Comparison of ENCODE assay signal across 29 mouse cellular contexts in genomic region chr11:32902923-32903322, GRCm38 (mm10).
DNase-seq lines count a peak whose midpoint lies in the region; ATAC-seq lines count a peak whose summit lies in the region.
"Had no signal": no experiment of that assay in that cellular context is flagged by ENCODE, and none has a peak within 500 bp of the region (broad histone marks: within the 10 kb centered on the region; RNA-seq: fewer than 3 reads in every experiment).

No protein-coding gene starts in this region.

- peak; percentile 41; the same call in 1 of the 2 replicates for ATAC-seq in hindbrain, embryonic 16.5 days
- no peak for ATAC-seq in hindbrain, embryonic 12.5 days (ENCODE audit: low FRiP score)
- no peak for ATAC-seq in limb, embryonic 11.5 days (ENCODE audit: insufficient number of reproducible peaks, low FRiP score, low TSS enrichment, low read depth)
- no peak for ATAC-seq in megakaryocyte progenitor cell, adult 5-6 weeks (replicated peaks; ENCODE audit: poor library complexity)
- ATAC-seq: activated CD4-positive, CD25-positive, alpha-beta regulatory T cell, adult 4 months; forebrain, embryonic 13.5 days; intestine, embryonic 16.5 days had no signal

- WGBS in hindbrain, embryonic 16.5 days = 54% methylated on average over 8 of the region's 10 CpGs
- 68% methylated on average over 10 of the region's 10 CpGs for WGBS in hindbrain, embryonic 12.5 days
- WGBS in limb, embryonic 11.5 days = 31% methylated on average over 8 of the region's 10 CpGs

- DNase-seq in cerebellum, postnatal 10 days = peak; percentile 14 to 23
- no peak for DNase-seq in cerebellum, adult 9-11 months
- peak; percentile 67 for DNase-seq in limb, embryonic 11.5 days (ENCODE audit: low spot score)
- peak; percentile 40 for DNase-seq in neural tube, embryonic 10.5 days (ENCODE audit: extremely low spot score, low spot score)
- DNase-seq in left cerebral cortex, postnatal 14 days (ENCODE audit: low spot score in 2 of 2) = no peak
- DNase-seq: adrenal gland, adult 2 months; cerebellum, adult 8-10 months; gastrocnemius, postnatal 14 days; heart, adult 11 months; kidney, adult 8-10 months; kidney, postnatal 10 days; liver; retina, postnatal 1 day; right cerebral cortex, postnatal 14 days; thymus, postnatal 14 days had no signal

- H3K27me3 ChIP-seq in hindbrain, embryonic 16.5 days (replicated peaks; ENCODE audit: control insufficient read depth, insufficient read depth, low read length) = no peaks in the 10 kb centered on the region
- H3K27me3 ChIP-seq in hindbrain, embryonic 12.5 days = no peaks in the 10 kb centered on the region
- H3K27me3 ChIP-seq in limb, embryonic 11.5 days (ENCODE audit: control insufficient read depth, insufficient read depth, low read length) = no peaks in the 10 kb centered on the region
- H3K27me3 ChIP-seq: forebrain, embryonic 13.5 days; heart, embryonic 15.5 days; liver, embryonic 15.5 days; lung, embryonic 15.5 days; midbrain, embryonic 12.5 days; stomach, embryonic 15.5 days had no signal

- no peak overlapping the region for H3K27ac ChIP-seq in hindbrain, embryonic 16.5 days (ENCODE audit: low read depth, low read length)
- no peak overlapping the region for H3K27ac ChIP-seq in hindbrain, embryonic 12.5 days
- no peak overlapping the region; the same call in 1 of the 2 replicates for H3K27ac ChIP-seq in limb, embryonic 11.5 days (replicated peaks; ENCODE audit: low read depth, low read length)
- H3K27ac ChIP-seq: embryonic facial prominence, embryonic 15.5 days; forebrain, embryonic 13.5 days; heart, embryonic 10.5 days; heart, embryonic 15.5 days; liver, embryonic 15.5 days; lung, embryonic 15.5 days; midbrain, embryonic 12.5 days; stomach, embryonic 15.5 days had no signal

- peaks cover 3% of the 10 kb centered on the region; the same call in 1 of the 2 replicates for H3K4me1 ChIP-seq in hindbrain, embryonic 16.5 days (ENCODE audit: control insufficient read depth, insufficient read depth, low read depth, low read length)
- H3K4me1 ChIP-seq in hindbrain, embryonic 12.5 days = peaks cover 9% of the 10 kb centered on the region; the same call in 1 of the 2 replicates
- peaks cover 41% of the 10 kb centered on the region for H3K4me1 ChIP-seq in limb, embryonic 11.5 days (ENCODE audit: control insufficient read depth, insufficient read depth, low read length)
- H3K4me1 ChIP-seq: forebrain, embryonic 13.5 days; liver, embryonic 15.5 days had no signal

- no peak overlapping the region for H3K9ac ChIP-seq in hindbrain, embryonic 16.5 days (ENCODE audit: low read depth, low read length)
- H3K9ac ChIP-seq in hindbrain, embryonic 12.5 days = no peak overlapping the region
- H3K9ac ChIP-seq in limb, embryonic 11.5 days (ENCODE audit: low read length) = no peak overlapping the region
- H3K9ac ChIP-seq: embryonic facial prominence, embryonic 15.5 days; forebrain, embryonic 13.5 days; heart, embryonic 15.5 days; liver, embryonic 15.5 days; lung, embryonic 15.5 days; midbrain, embryonic 12.5 days; stomach, embryonic 15.5 days had no signal

- H3K9me3 ChIP-seq in hindbrain, embryonic 16.5 days (ENCODE audit: control insufficient read depth, low read length) = no peaks in the 10 kb centered on the region
- no peaks in the 10 kb centered on the region for H3K9me3 ChIP-seq in hindbrain, embryonic 12.5 days (replicated peaks)
- H3K9me3 ChIP-seq in limb, embryonic 11.5 days (ENCODE audit: control insufficient read depth, low read length) = no peaks in the 10 kb centered on the region
- H3K9me3 ChIP-seq: embryonic facial prominence, embryonic 15.5 days; forebrain, embryonic 13.5 days; heart, embryonic 10.5 days; heart, embryonic 15.5 days; liver, embryonic 15.5 days; lung, embryonic 15.5 days; midbrain, embryonic 12.5 days; stomach, embryonic 15.5 days had no signal

- no peaks in the 10 kb centered on the region for H3K36me3 ChIP-seq in hindbrain, embryonic 16.5 days (ENCODE audit: control insufficient read depth, insufficient read depth, low read length)
- no peaks in the 10 kb centered on the region for H3K36me3 ChIP-seq in hindbrain, embryonic 12.5 days
- no peaks in the 10 kb centered on the region for H3K36me3 ChIP-seq in limb, embryonic 11.5 days (ENCODE audit: control insufficient read depth, insufficient read depth, low read length)
- H3K36me3 ChIP-seq: embryonic facial prominence, embryonic 15.5 days; heart, embryonic 10.5 days; heart, embryonic 15.5 days; liver, embryonic 15.5 days; lung, embryonic 15.5 days; midbrain, embryonic 12.5 days; stomach, embryonic 15.5 days had no signal

- intact Hi-C loops in left cerebral cortex, postnatal 14 days (cut with DNase I) = no loop called here

- H3K4me3 ChIP-seq in hindbrain, embryonic 16.5 days (ENCODE audit: low read length) = no peak overlapping the region
- H3K4me3 ChIP-seq in hindbrain, embryonic 12.5 days = no peak overlapping the region
- H3K4me3 ChIP-seq in limb, embryonic 11.5 days (ENCODE audit: low read depth, low read length) = no peak overlapping the region
- H3K4me3 ChIP-seq: embryonic facial prominence, embryonic 15.5 days; forebrain, embryonic 13.5 days; heart, embryonic 10.5 days; heart, embryonic 15.5 days; liver, embryonic 15.5 days; lung, embryonic 15.5 days; midbrain, embryonic 12.5 days; myocyte; stomach, embryonic 15.5 days had no signal

- H3K4me2 ChIP-seq in hindbrain, embryonic 16.5 days (ENCODE audit: low read length) = no peak overlapping the region
- H3K4me2 ChIP-seq in hindbrain, embryonic 12.5 days (replicated peaks) = no peak overlapping the region
- no peak overlapping the region for H3K4me2 ChIP-seq in limb, embryonic 11.5 days (ENCODE audit: low read depth, severe bottlenecking)
- H3K4me2 ChIP-seq: embryonic facial prominence, embryonic 15.5 days; forebrain, embryonic 13.5 days; heart, embryonic 15.5 days; liver, embryonic 15.5 days; lung, embryonic 15.5 days; midbrain, embryonic 12.5 days; stomach, embryonic 15.5 days had no signal

Comparison
In these comparisons a context has a peak if more than half of its experiments do, and no peak if none do; other contexts are left out.
1. DNase-seq: peak in cerebellum, postnatal 10 days (2 of 2), limb, embryonic 11.5 days (single experiment) and neural tube, embryonic 10.5 days (single experiment); none in cerebellum, adult 9-11 months (single experiment) and left cerebral cortex, postnatal 14 days (0 of 2).